Mouse (Mus musculus) spleen, postnatal 0 days (tissue): Measurements from ENCODE around the gene Tpst2. TPM values are rescaled to one million over a fixed set of nuclear protein-coding genes. Genes with fewer than 3 reads are reported as not detected.

ENCODE experiments used
- polyA plus RNA-seq: library from polyadenylated mRNA; unstranded; fragments of >200 nt; fragmentation: Nextera tagmentation; extraction: Ambion mirVana; gene quantifications from 2 replicates; pipeline ENCODE4 v1.2.1, GENCODE M21; 2015

Gene Tpst2
- 44.7 and 53.7 TPM in 2 replicates for polyA plus RNA-seq

GRCm38 (mm10) chr5:112276267-112276873 lies at the start of gene Tpst2:
Tpst2 (plus strand) TSS chr5:112276691.

GRCm38 (mm10) chr5:112252400-112252799 lies 24.1 kb upstream of the Tpst2 start, which contains the start of gene Cryba4:
Cryba4 (minus strand) TSS chr5:112252518.

GRCm38 (mm10) chr5:112255426-112255825 lies 21.1 kb upstream of the Tpst2 start, which contains the start of gene Crybb1:
Crybb1 (plus strand) TSS chr5:112255815.

GRCm38 (mm10) chr5:112325546-112326445 lies 49.3 kb downstream of the Tpst2 start, which contains the start of gene Tfip11:
Tfip11 (plus strand) TSS chr5:112326358.

GRCm38 (mm10) chr5:112342463-112343204 lies 66.1 kb downstream of the Tpst2 start, which contains the start of the genes Srrd and Hps4:
Srrd (minus strand) TSS chr5:112343040.
Hps4 (plus strand) TSS chr5:112343083.

GRCm38 (mm10) chr5:112355910-112356309 lies 79.4 kb downstream of the Tpst2 start, which contains the start of gene Gm6583:
Gm6583 (minus strand) TSS chr5:112356033.

Other genes starting within 250 kb of the Tpst2 start
- gene Cryba4, start 24.2 kb upstream of the Tpst2 start, polyA plus RNA-seq: 1.6 and 2.0 TPM in 2 replicates
- gene Crybb1, start 20.9 kb upstream of the Tpst2 start, polyA plus RNA-seq: 0.47 and 1.6 TPM in 2 replicates
- 11.3 and 12.9 TPM in 2 replicates for gene Tfip11, start 49.7 kb downstream of the Tpst2 start, polyA plus RNA-seq
- 16.9 and 20.9 TPM in 2 replicates for gene Srrd, start 66.3 kb downstream of the Tpst2 start, polyA plus RNA-seq
- gene Hps4, start 66.4 kb downstream of the Tpst2 start, polyA plus RNA-seq: 11.9 and 16.7 TPM in 2 replicates
- gene Gm6583, start 79.3 kb downstream of the Tpst2 start, polyA plus RNA-seq: 0.18 and 0.20 TPM in 2 replicates
- gene Asphd2, start 118.2 kb downstream of the Tpst2 start, polyA plus RNA-seq: 0.17 and 0.29 TPM in 2 replicates
- gene Gm6588, start 172.7 kb downstream of the Tpst2 start, polyA plus RNA-seq: not detected in 2 replicates